Comparison of ENCODE assay signal across 7 mouse cellular contexts in genomic region chr11:23255053-23255426, GRCm38 (mm10). TPM values are rescaled to one million over a fixed set of nuclear protein-coding genes. Genes with fewer than 3 reads are reported as not detected.
DNase-seq lines count a peak whose midpoint lies in the region; ATAC-seq and TF ChIP-seq lines count a peak whose summit lies in the region.

No protein-coding gene starts in this region.

- no peak for TF ChIP-seq CTCF in small intestine, adult 2 months (IDR thresholded peaks at IDR 0.05; ENCODE audit: extremely low read depth, insufficient read length, insufficient replicate concordance, low read depth, low read length)

- WGBS in lung, embryonic 16.5 days = 3% methylated on average over 24 of the region's 24 CpGs
- WGBS in limb, embryonic 12.5 days = 1% methylated on average over 24 of the region's 24 CpGs
- 2% methylated on average over 24 of the region's 24 CpGs for WGBS in small intestine, adult 2 months

- peaks cover 16% of the 10 kb centered on the region for H3K4me1 ChIP-seq in lung, embryonic 16.5 days (replicated peaks; ENCODE audit: control insufficient read depth, insufficient read depth, low read length)
- peaks cover 44% of the 10 kb centered on the region for H3K4me1 ChIP-seq in erythroblast, embryonic 14.5 days (ENCODE audit: control insufficient read depth)
- peaks cover 9% of the 10 kb centered on the region for H3K4me1 ChIP-seq in limb, embryonic 12.5 days (replicated peaks)
- H3K4me1 ChIP-seq in small intestine, adult 2 months (ENCODE audit: control insufficient read depth, insufficient read depth, insufficient read length, low read length) = peaks cover 11% of the 10 kb centered on the region; the same call in 1 of the 2 replicates

- H3K27me3 ChIP-seq in lung, embryonic 16.5 days (ENCODE audit: control insufficient read depth, insufficient read depth, low read depth, low read length) = no peaks in the 10 kb centered on the region
- no peaks in the 10 kb centered on the region; the same call in 1 of the 2 replicates for H3K27me3 ChIP-seq in erythroblast, embryonic 14.5 days (ENCODE audit: control insufficient read depth)
- H3K27me3 ChIP-seq in limb, embryonic 12.5 days = no peaks in the 10 kb centered on the region
- no peaks in the 10 kb centered on the region for H3K27me3 ChIP-seq in small intestine, adult 2 months (ENCODE audit: control insufficient read depth, insufficient read depth, low read length)

- DNase-seq in lung, postnatal 25 days (ENCODE audit: low spot score) = no peak
- no peak for DNase-seq in right cerebral cortex, postnatal 14 days
- no peak for DNase-seq in kidney, adult 11 months

- TF ChIP-seq POLR2A in small intestine, adult 2 months (IDR thresholded peaks at IDR 0.05; ENCODE audit: low read depth, low read length) = no peak

- peak overlapping the region; percentile 99 for H3K4me3 ChIP-seq in lung, embryonic 16.5 days (ENCODE audit: low read length)
- peak overlapping the region; percentile 100 for H3K4me3 ChIP-seq in erythroblast, embryonic 14.5 days (replicated peaks)
- H3K4me3 ChIP-seq in limb, embryonic 12.5 days (replicated peaks) = peak overlapping the region; percentile 94
- H3K4me3 ChIP-seq in small intestine, adult 2 months (ENCODE audit: low read depth, low read length) = peak overlapping the region; percentile 87

- H3K36me3 ChIP-seq in lung, embryonic 16.5 days (ENCODE audit: control insufficient read depth, insufficient read depth, low read length) = no peaks in the 10 kb centered on the region
- H3K36me3 ChIP-seq in erythroblast, embryonic 14.5 days (ENCODE audit: control insufficient read depth) = peaks cover 17% of the 10 kb centered on the region
- H3K36me3 ChIP-seq in limb, embryonic 12.5 days = no peaks in the 10 kb centered on the region
- no peaks in the 10 kb centered on the region for H3K36me3 ChIP-seq in small intestine, adult 2 months (ENCODE audit: control insufficient read depth, insufficient read depth, low read length)

- peak overlapping the region; percentile 95 for H3K27ac ChIP-seq in lung, embryonic 16.5 days (ENCODE audit: low read length)
- peak overlapping the region; percentile 95 for H3K27ac ChIP-seq in limb, embryonic 12.5 days
- peak overlapping the region; percentile 56 for H3K27ac ChIP-seq in small intestine, adult 2 months (ENCODE audit: insufficient read depth, low read depth, low read length)

- peak overlapping the region; percentile 66 for H3K4me2 ChIP-seq in lung, embryonic 16.5 days (ENCODE audit: low read depth, low read length)
- H3K4me2 ChIP-seq in limb, embryonic 12.5 days = peak overlapping the region; percentile 55

- peak overlapping the region; percentile 83 for H3K9ac ChIP-seq in lung, embryonic 16.5 days (ENCODE audit: low read length)
- peak overlapping the region; percentile 75 for H3K9ac ChIP-seq in limb, embryonic 12.5 days (replicated peaks)

- H3K9me3 ChIP-seq in lung, embryonic 16.5 days (ENCODE audit: control insufficient read depth, low read length) = no peaks in the 10 kb centered on the region
- no peaks in the 10 kb centered on the region for H3K9me3 ChIP-seq in erythroblast, embryonic 14.5 days (ENCODE audit: control insufficient read depth, low read length)
- H3K9me3 ChIP-seq in limb, embryonic 12.5 days = no peaks in the 10 kb centered on the region

- ATAC-seq in lung, embryonic 16.5 days (ENCODE audit: low read depth) = no peak
- no peak for ATAC-seq in limb, embryonic 12.5 days (ENCODE audit: insufficient number of reproducible peaks, insufficient read depth, low FRiP score, low TSS enrichment, low read depth)

RNA-seq across cellular contexts. Expression of gene Xpo1, which starts 0.8 kb away (rescaled TPM):
- 89.1 and 90.2 TPM in 2 replicates for polyA plus RNA-seq in lung, embryonic 16.5 days (2015; fragmentation: Nextera tagmentation; extraction: Ambion mirVana)
- 0.77 and 0.97 TPM in 2 replicates for polyA plus RNA-seq in erythroblast, embryonic 14.5 days (2012)
- 187 and 190 TPM in 2 replicates for polyA plus RNA-seq in limb, embryonic 12.5 days (2016; fragmentation: Nextera tagmentation; extraction: Ambion mirVana)
- polyA plus RNA-seq in small intestine, adult 2 months (2012; rRNA removed) = 1.2 and 1.8 TPM in 2 replicates

RNA-seq across cellular contexts. Expression of gene Usp34, which starts 51.7 kb away (rescaled TPM):
- polyA plus RNA-seq in lung, embryonic 16.5 days (2015; fragmentation: Nextera tagmentation; extraction: Ambion mirVana) = 21.3 and 23.4 TPM in 2 replicates
- 0.13 and 0.22 TPM in 2 replicates for polyA plus RNA-seq in erythroblast, embryonic 14.5 days (2012)
- 27.7 and 32.1 TPM in 2 replicates for polyA plus RNA-seq in limb, embryonic 12.5 days (2016; fragmentation: Nextera tagmentation; extraction: Ambion mirVana)
- polyA plus RNA-seq in small intestine, adult 2 months (2012; rRNA removed) = 1.4 and 3.1 TPM in 2 replicates

Comparison
In these comparisons a context has a peak if more than half of its experiments do, and no peak if none do; other contexts are left out.
1. RNA of gene Xpo1, which starts 0.8 kb away (polyA plus RNA-seq): 187 to 190 TPM in limb, embryonic 12.5 days and 89.1 to 90.2 TPM in lung, embryonic 16.5 days; 1.2 to 1.8 TPM in small intestine, adult 2 months and 0.77 to 0.97 TPM in erythroblast, embryonic 14.5 days; every median in the first group is over 10 times any median in the second.
2. Peak in every context shown above with its lines, with median percentiles within 50 percentile points of each other: H3K27ac ChIP-seq and H3K4me3 ChIP-seq.